Mouse (Mus musculus) cerebellum, adult 2 months (tissue): ENCODE measurements around the gene Ksr1. TPM values are rescaled to one million over a fixed set of nuclear protein-coding genes. Genes with fewer than 3 reads are reported as not detected.

Source experiments
- DNase-seq, 2 experiments: peaks; one replicate each; pipeline ENCODE4 v3.0.0; 2021
- H3K27ac ChIP-seq: fragments of 200-500 bp; 2 replicates; pipeline ENCODE4 v1.5.1; 2012; ENCODE audit warnings: low read length, control low read depth, inconsistent platforms; ENCODE audit not compliant: insufficient read depth
- H3K27me3 ChIP-seq: fragments of 200-500 bp; 2 replicates; pipeline ENCODE4 v1.6.1; 2012; ENCODE audit warnings: inconsistent platforms, mild to moderate bottlenecking, low read length, moderate library complexity; ENCODE audit not compliant: control insufficient read depth, insufficient read depth
- H3K4me1 ChIP-seq: fragments of 200-500 bp; 2 replicates; pipeline ENCODE4 v1.6.1; 2011; ENCODE audit warnings: low read length; ENCODE audit not compliant: control insufficient read depth, insufficient read depth
- H3K4me3 ChIP-seq: fragments of 200-500 bp; replicated peaks from 2 replicates; pipeline ENCODE3; 2011; ENCODE audit warnings: mild to moderate bottlenecking, low read depth, low read length, control low read depth; ENCODE audit not compliant: insufficient read depth
- CTCF ChIP-seq: fragments of 200-500 bp; IDR thresholded peaks from 2 replicates; pipeline ENCODE4 v1.5.1; 2011; ENCODE audit warnings: low read depth, mild to moderate bottlenecking, control low read depth, low read length, moderate library complexity, borderline replicate concordance; ENCODE audit not compliant: insufficient read depth
- POLR2A ChIP-seq: fragments of 200-500 bp; IDR thresholded peaks from 2 replicates; pipeline ENCODE4 v1.6.1; 2011; ENCODE audit warnings: low read length, control low read depth, borderline replicate concordance; ENCODE audit not compliant: insufficient read depth
- WGBS: fragments of 180-500 bp; shearing (Covaris S2); methylation state at CpG from one replicate; pipeline ENCODE4 v1.1.7; 2018; 5-methylcytosine and 5-hydroxymethylcytosine counted together
- polyA plus RNA-seq: library from polyadenylated mRNA; depleted of rRNA; stranded (reverse); fragments of >200 nt; gene quantifications from 2 replicates; pipeline ENCODE4 v1.2.3, GENCODE M21; 2012

The Ksr1 gene
- polyA plus RNA-seq, 1 experiment: 23.2 TPM

DNA sequence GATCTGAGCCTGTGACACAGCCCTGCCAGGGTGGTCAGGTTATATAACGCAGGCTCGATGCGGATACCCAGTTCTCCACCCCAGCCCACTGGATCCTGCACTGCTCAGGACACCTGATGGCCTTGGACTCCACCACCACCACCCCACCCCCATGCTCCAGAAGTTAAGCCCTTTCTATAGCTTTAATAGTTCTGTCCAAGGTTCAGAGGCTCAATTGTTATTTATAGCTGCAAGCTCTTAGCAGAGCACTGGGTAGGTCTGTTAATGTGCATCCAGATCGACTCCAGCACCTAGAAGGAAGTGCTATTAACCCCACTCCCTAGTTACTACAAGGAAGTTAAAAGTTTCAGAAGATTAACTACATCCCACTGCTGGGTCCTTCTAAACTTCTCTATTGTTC lies 11.5 kb upstream of the Ksr1 start:
- H3K4me3 ChIP-seq: no peak overlapping the region
- no peaks in the 10 kb centered on the region for H3K4me1 ChIP-seq
- 89% methylated on average over 4 of the region's 4 CpGs for WGBS
- TF ChIP-seq CTCF (no peak), POLR2A (no peak)
- no peak overlapping the region for H3K27ac ChIP-seq
- no peak for DNase-seq
- H3K27me3 ChIP-seq: no peaks in the 10 kb centered on the region

DNA sequence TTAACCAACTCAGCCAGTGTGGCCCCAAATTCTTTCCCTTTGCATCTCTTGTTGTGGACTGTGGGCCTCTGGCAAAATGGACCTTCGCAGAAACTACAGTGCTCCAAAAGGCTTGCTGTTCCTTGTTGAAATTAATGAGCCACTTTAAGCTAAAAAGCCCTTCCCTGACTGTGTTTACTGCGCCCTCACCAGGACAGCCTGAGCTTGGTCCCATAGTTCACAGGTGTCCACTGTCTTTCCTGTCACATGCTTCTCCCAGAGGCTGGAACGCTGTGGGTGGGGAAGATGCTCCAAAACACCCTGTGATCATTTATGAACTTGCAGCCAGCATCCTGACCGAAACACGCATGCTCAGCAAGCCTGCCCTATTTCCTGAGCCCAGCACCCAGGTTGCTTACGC lies 9.1 kb upstream of the Ksr1 start:
- WGBS: 71% methylated on average over 6 of the region's 6 CpGs
- no peaks in the 10 kb centered on the region for H3K27me3 ChIP-seq
- no peaks in the 10 kb centered on the region for H3K4me1 ChIP-seq
- no peak for DNase-seq
- no peak overlapping the region for H3K4me3 ChIP-seq
- no peak overlapping the region for H3K27ac ChIP-seq
- TF ChIP-seq POLR2A (no peak), CTCF (no peak)

DNA sequence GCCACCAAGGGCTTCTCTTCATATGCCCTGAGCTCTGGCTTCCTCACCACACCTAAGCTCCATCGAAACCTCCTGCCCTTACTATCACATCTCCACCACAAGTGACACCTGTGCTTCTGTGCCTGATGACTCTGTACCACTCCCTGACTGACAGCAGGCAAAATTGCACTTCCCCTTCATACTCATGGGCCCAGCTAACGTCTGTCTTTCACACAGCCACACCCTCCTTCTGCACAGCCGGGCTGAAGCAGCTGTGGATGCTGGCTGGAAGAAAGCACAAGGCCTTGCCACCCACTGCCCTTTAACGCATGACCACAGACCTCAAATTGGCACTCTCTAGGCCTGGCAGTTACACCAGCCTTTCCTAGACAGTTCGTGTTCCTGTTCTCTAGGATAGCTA lies 6.5 kb upstream of the Ksr1 start:
- TF ChIP-seq CTCF: no peak
- 57% methylated on average over 5 of the region's 5 CpGs for WGBS
- H3K4me3 ChIP-seq: no peak overlapping the region
- H3K4me1 ChIP-seq: no peaks in the 10 kb centered on the region
- no peak overlapping the region for H3K27ac ChIP-seq
- no peak for DNase-seq
- H3K27me3 ChIP-seq: no peaks in the 10 kb centered on the region

GRCm38 (mm10) chr11:79151874-79152273 lies 5.7 kb upstream of the Ksr1 start:
- Histone ChIP-seq H3K27me3 (no peaks in the 10 kb centered on the region), H3K27ac (no peak overlapping the region), H3K4me3 (no peak overlapping the region), H3K4me1 (no peaks in the 10 kb centered on the region)
- no peak for DNase-seq
- WGBS: 90% methylated on average over 7 of the region's 7 CpGs
- no peak for TF ChIP-seq CTCF
- no peak for TF ChIP-seq POLR2A

- H3K4me1 ChIP-seq: no peaks in the 10 kb centered on the region
- 92% methylated on average over 3 of the region's 3 CpGs for WGBS
- no peak overlapping the region for H3K27ac ChIP-seq
- TF ChIP-seq CTCF: no peak
- no peak for TF ChIP-seq POLR2A
- DNase-seq: no peak
- H3K4me3 ChIP-seq: no peak overlapping the region
- H3K27me3 ChIP-seq: no peaks in the 10 kb centered on the region
Observed at GRCm38 (mm10) chr11:79150301-79150700, 4.1 kb upstream of the Ksr1 start.

- H3K4me1 ChIP-seq: no peaks in the 10 kb centered on the region
- no peak overlapping the region for H3K4me3 ChIP-seq
- no peak for TF ChIP-seq CTCF
- TF ChIP-seq POLR2A: no peak
- H3K27ac ChIP-seq: no peak overlapping the region
- no peak for DNase-seq
- WGBS: 77% methylated on average over 4 of the region's 4 CpGs
- H3K27me3 ChIP-seq: no peaks in the 10 kb centered on the region
Observed at GRCm38 (mm10) chr11:79149295-79149694, 3.1 kb upstream of the Ksr1 start.

DNA sequence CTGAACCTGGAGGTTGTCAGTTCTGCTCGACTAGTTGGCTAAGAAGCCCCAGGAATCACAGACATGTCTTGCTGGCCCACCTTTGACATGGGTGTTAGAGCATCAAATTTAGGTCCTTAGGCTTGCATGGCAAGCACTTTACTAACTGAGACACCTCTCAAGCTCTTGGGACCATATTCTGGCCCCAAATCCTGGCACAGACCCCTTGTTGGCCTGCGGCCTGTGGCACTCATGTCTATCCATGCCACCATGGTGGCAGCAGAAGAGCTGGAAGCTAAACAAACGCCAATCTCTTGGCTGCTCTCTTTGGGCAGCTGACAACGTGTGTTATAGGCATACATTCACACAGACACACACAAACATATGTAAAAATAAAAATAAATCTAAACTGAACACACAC lies 2.6 kb upstream of the Ksr1 start:
- Histone ChIP-seq H3K4me1 (no peaks in the 10 kb centered on the region), H3K4me3 (no peak overlapping the region), H3K27me3 (no peaks in the 10 kb centered on the region), H3K27ac (no peak overlapping the region)
- TF ChIP-seq POLR2A: no peak
- TF ChIP-seq CTCF: no peak
- WGBS: 34% methylated on average over 4 of the region's 4 CpGs
- DNase-seq: no peak

DNA sequence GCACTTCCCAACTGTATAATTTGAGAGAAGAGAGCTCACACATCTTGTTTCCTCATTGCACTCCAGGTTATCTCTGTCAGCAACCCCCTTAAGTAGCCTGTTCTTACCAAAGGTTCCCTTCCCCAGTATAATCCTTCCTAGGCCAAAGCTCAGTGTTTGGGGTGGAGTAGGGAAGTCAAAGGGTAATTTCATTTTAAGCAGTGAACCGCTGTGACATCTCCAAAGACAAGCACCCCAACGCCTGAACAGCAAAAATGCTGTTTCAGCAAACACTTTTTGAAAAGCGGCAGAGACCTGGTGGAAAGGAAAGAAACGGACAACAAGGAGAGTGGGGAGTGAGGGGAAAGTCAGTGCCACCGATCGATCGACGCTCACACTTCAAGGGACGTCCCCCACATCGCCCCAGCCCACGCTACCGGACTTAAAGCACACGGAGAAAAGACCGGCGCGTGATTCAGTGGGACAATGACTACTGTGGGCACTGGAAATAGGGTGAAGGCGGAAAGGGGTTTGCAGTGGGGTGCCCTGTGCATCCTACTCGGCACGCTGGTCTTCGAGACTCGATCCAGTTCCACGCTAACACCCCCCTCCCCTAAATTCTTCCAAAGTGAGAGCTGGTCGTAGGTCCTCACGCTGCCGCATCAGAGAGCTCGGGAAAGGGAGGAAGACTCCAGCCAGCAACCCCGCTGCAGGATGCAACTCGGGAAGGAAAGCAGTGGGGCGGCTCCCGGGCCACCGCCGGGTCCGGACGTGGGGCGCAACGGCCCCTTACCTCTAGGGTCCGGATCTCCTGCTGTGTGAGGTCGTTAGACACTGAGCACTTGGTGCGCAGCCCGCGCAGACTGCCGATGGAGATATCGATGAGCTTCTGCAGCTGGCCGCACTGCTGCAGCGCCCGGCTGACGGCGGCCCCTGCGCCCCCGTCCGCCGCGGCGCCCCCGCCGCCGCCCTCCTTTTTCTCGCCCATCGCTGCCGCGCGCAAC lies 633 bp downstream of the Ksr1 start:
- no peaks in the 10 kb centered on the region for H3K27me3 ChIP-seq

More for the DNA sequence above, 633 bp downstream of the Ksr1 start:
- peak; percentile 33 to 53 for DNase-seq
- TF ChIP-seq CTCF: no peak
- no peak for TF ChIP-seq POLR2A
- WGBS: 2% methylated on average over 58 of the region's 62 CpGs
- Histone ChIP-seq H3K4me1 (no peaks in the 10 kb centered on the region), H3K4me3 (peak overlapping the region; percentile 63), H3K27ac (no peak overlapping the region)
